In genomic region chr13:9011596-9012350, GRCm38 (mm10) we compare ENCODE assay signal across 8 mouse cellular contexts. TPM values are rescaled to one million over a fixed set of nuclear protein-coding genes. Genes with fewer than 3 reads are reported as not detected.
A peak's percentile ranks its signal among the peaks of the same experiment; 100 is the strongest.
DNase-seq lines count a peak whose midpoint lies in the region; ATAC-seq and TF ChIP-seq lines count a peak whose summit lies in the region.

No protein-coding gene starts in this region.

- H3K27ac ChIP-seq in midbrain, embryonic 10.5 days (replicated peaks), result no peak overlapping the region
- H3K27ac ChIP-seq in midbrain, embryonic 13.5 days, result no peak overlapping the region
- H3K27ac ChIP-seq in embryonic facial prominence, embryonic 14.5 days (replicated peaks; ENCODE audit: low read depth, low read length), result no peak overlapping the region
- no peak overlapping the region for H3K27ac ChIP-seq in hindbrain, postnatal 0 days
- H3K27ac ChIP-seq in liver, embryonic 11.5 days (ENCODE audit: low read depth, low read length), result no peak overlapping the region

- H3K4me1 ChIP-seq in midbrain, embryonic 10.5 days, result no peaks in the 10 kb centered on the region
- no peaks in the 10 kb centered on the region for H3K4me1 ChIP-seq in midbrain, embryonic 13.5 days (replicated peaks)
- no peaks in the 10 kb centered on the region for H3K4me1 ChIP-seq in embryonic facial prominence, embryonic 14.5 days (ENCODE audit: control insufficient read depth, insufficient read depth, low read length)
- H3K4me1 ChIP-seq in hindbrain, postnatal 0 days (ENCODE audit: insufficient read depth, low read length), result no peaks in the 10 kb centered on the region
- H3K4me1 ChIP-seq in liver, embryonic 11.5 days (replicated peaks; ENCODE audit: control insufficient read depth, insufficient read depth, low read length), result peaks cover 5% of the 10 kb centered on the region; the same call in 1 of the 2 replicates

- H3K9me3 ChIP-seq in midbrain, embryonic 10.5 days (replicated peaks), result no peaks in the 10 kb centered on the region
- H3K9me3 ChIP-seq in midbrain, embryonic 13.5 days, result no peaks in the 10 kb centered on the region
- no peaks in the 10 kb centered on the region for H3K9me3 ChIP-seq in embryonic facial prominence, embryonic 14.5 days (ENCODE audit: control insufficient read depth, low read length)
- H3K9me3 ChIP-seq in hindbrain, postnatal 0 days (ENCODE audit: low read length), result no peaks in the 10 kb centered on the region
- no peaks in the 10 kb centered on the region for H3K9me3 ChIP-seq in liver, embryonic 11.5 days (ENCODE audit: control insufficient read depth, low read length)

- WGBS in midbrain, embryonic 10.5 days, result 50% methylated on average over 12 of the region's 12 CpGs
- 51% methylated on average over 12 of the region's 12 CpGs for WGBS in midbrain, embryonic 13.5 days
- 60% methylated on average over 12 of the region's 12 CpGs for WGBS in embryonic facial prominence, embryonic 14.5 days
- 58% methylated on average over 12 of the region's 12 CpGs for WGBS in hindbrain, postnatal 0 days
- 65% methylated on average over 12 of the region's 12 CpGs for WGBS in liver, embryonic 11.5 days

- H3K36me3 ChIP-seq in midbrain, embryonic 10.5 days, result no peaks in the 10 kb centered on the region
- H3K36me3 ChIP-seq in midbrain, embryonic 13.5 days, result no peaks in the 10 kb centered on the region
- no peaks in the 10 kb centered on the region for H3K36me3 ChIP-seq in embryonic facial prominence, embryonic 14.5 days (ENCODE audit: control insufficient read depth, insufficient read depth, low read length)
- no peaks in the 10 kb centered on the region for H3K36me3 ChIP-seq in hindbrain, postnatal 0 days (ENCODE audit: insufficient read depth, low read length)
- H3K36me3 ChIP-seq in liver, embryonic 11.5 days (ENCODE audit: control insufficient read depth, insufficient read depth, low read length), result no peaks in the 10 kb centered on the region

- peak; percentile 79 for DNase-seq in midbrain, embryonic 10.5 days (ENCODE audit: low spot score)
- peak; percentile 78 for DNase-seq in adrenal gland, postnatal 14 days
- peak; percentile 95 for DNase-seq in embryonic facial prominence, embryonic 14.5 days (ENCODE audit: low spot score)
- peak; percentile 82 for DNase-seq in hindbrain, postnatal 0 days (ENCODE audit: low spot score)
- DNase-seq in liver, embryonic 11.5 days (ENCODE audit: low spot score), result peak; percentile 75
- peak; percentile 61 for DNase-seq in retina, postnatal 1 day
- DNase-seq in urinary bladder, postnatal 10 days (ENCODE audit: low spot score), result peak; percentile 79

- H3K27me3 ChIP-seq in midbrain, embryonic 10.5 days (ENCODE audit: low read depth, poor library complexity, severe bottlenecking), result no peaks in the 10 kb centered on the region
- no peaks in the 10 kb centered on the region for H3K27me3 ChIP-seq in midbrain, embryonic 13.5 days
- H3K27me3 ChIP-seq in embryonic facial prominence, embryonic 14.5 days (replicated peaks; ENCODE audit: control insufficient read depth, insufficient read depth, low read length), result no peaks in the 10 kb centered on the region
- no peaks in the 10 kb centered on the region for H3K27me3 ChIP-seq in hindbrain, postnatal 0 days (ENCODE audit: insufficient read depth, low read length)
- H3K27me3 ChIP-seq in liver, embryonic 11.5 days (replicated peaks; ENCODE audit: control insufficient read depth, insufficient read depth, low read length), result no peaks in the 10 kb centered on the region

- ATAC-seq in midbrain, embryonic 13.5 days, result no peak
- peak; percentile 78; the same call in 1 of the 2 replicates for ATAC-seq in embryonic facial prominence, embryonic 14.5 days (ENCODE audit: low read depth)
- no peak for ATAC-seq in hindbrain, postnatal 0 days
- ATAC-seq in liver, embryonic 11.5 days (replicated peaks; ENCODE audit: low FRiP score), result peak; percentile 90

- no peak overlapping the region for H3K9ac ChIP-seq in midbrain, embryonic 13.5 days (replicated peaks)
- no peak overlapping the region for H3K9ac ChIP-seq in embryonic facial prominence, embryonic 14.5 days (ENCODE audit: low read depth, low read length)
- H3K9ac ChIP-seq in hindbrain, postnatal 0 days (replicated peaks; ENCODE audit: low read length), result no peak overlapping the region
- H3K9ac ChIP-seq in liver, embryonic 11.5 days (ENCODE audit: low read depth, low read length), result no peak overlapping the region

- no peak for TF ChIP-seq CTCF in hindbrain, postnatal 0 days (IDR thresholded peaks at IDR 0.05; ENCODE audit: low read depth)

- no peak overlapping the region for H3K4me3 ChIP-seq in midbrain, embryonic 10.5 days
- no peak overlapping the region for H3K4me3 ChIP-seq in midbrain, embryonic 13.5 days (replicated peaks)
- no peak overlapping the region for H3K4me3 ChIP-seq in embryonic facial prominence, embryonic 14.5 days (ENCODE audit: low read depth, low read length)
- H3K4me3 ChIP-seq in hindbrain, postnatal 0 days (ENCODE audit: low read length), result no peak overlapping the region
- H3K4me3 ChIP-seq in liver, embryonic 11.5 days (ENCODE audit: low read depth, low read length), result no peak overlapping the region

- no peak overlapping the region for H3K4me2 ChIP-seq in midbrain, embryonic 13.5 days (replicated peaks)
- no peak overlapping the region for H3K4me2 ChIP-seq in embryonic facial prominence, embryonic 14.5 days (ENCODE audit: low read depth, low read length)
- H3K4me2 ChIP-seq in hindbrain, postnatal 0 days (ENCODE audit: low read depth, low read length), result no peak overlapping the region
- H3K4me2 ChIP-seq in liver, embryonic 11.5 days, result no peak overlapping the region

RNA-seq across cellular contexts. Expression of gene Gtpbp4, which starts 15.9 kb away (rescaled TPM):
- polyA plus RNA-seq in midbrain, embryonic 10.5 days (2016; fragmentation: Nextera tagmentation; extraction: Ambion mirVana), result 108 and 119 TPM in 2 replicates
- polyA plus RNA-seq in midbrain, embryonic 13.5 days (2015; fragmentation: Nextera tagmentation; extraction: Ambion mirVana), result 91.7 and 96.5 TPM in 2 replicates
- total RNA-seq in adrenal gland, postnatal 14 days (2021), result 59.5 and 65.7 TPM in 2 replicates
- 75.6 and 78.2 TPM in 2 replicates for polyA plus RNA-seq in embryonic facial prominence, embryonic 14.5 days (2014; fragmentation: Nextera tagmentation; extraction: Ambion mirVana)
- 11.9 and 19.6 TPM in 2 replicates for total RNA-seq in hindbrain, postnatal 0 days (2014; rRNA removed)
- polyA plus RNA-seq in hindbrain, postnatal 0 days (2015; fragmentation: Nextera tagmentation; extraction: Ambion mirVana), result 53.0 and 57.8 TPM in 2 replicates
- polyA plus RNA-seq in liver, embryonic 11.5 days (2014; fragmentation: Nextera tagmentation; extraction: Ambion mirVana), result 108 and 109 TPM in 2 replicates

RNA-seq across cellular contexts. Expression of gene Idi2, which starts 59.1 kb away (rescaled TPM):
- 0.05 and 0.06 TPM in 2 replicates for polyA plus RNA-seq in midbrain, embryonic 10.5 days (2016; fragmentation: Nextera tagmentation; extraction: Ambion mirVana)
- not detected in 2 replicates for polyA plus RNA-seq in midbrain, embryonic 13.5 days (2015; fragmentation: Nextera tagmentation; extraction: Ambion mirVana)
- total RNA-seq in adrenal gland, postnatal 14 days (2021), result not detected in 2 replicates
- 0.38 and 3.0 TPM in 2 replicates for polyA plus RNA-seq in embryonic facial prominence, embryonic 14.5 days (2014; fragmentation: Nextera tagmentation; extraction: Ambion mirVana)
- not detected in 2 replicates for total RNA-seq in hindbrain, postnatal 0 days (2014; rRNA removed)
- not detected in 2 replicates for polyA plus RNA-seq in hindbrain, postnatal 0 days (2015; fragmentation: Nextera tagmentation; extraction: Ambion mirVana)
- 0.16 TPM in 1 of 2 replicates, not detected in the other for polyA plus RNA-seq in liver, embryonic 11.5 days (2014; fragmentation: Nextera tagmentation; extraction: Ambion mirVana)

Comparison
In these comparisons a context has a peak if more than half of its experiments do, and no peak if none do; other contexts are left out.
1. ATAC-seq: peak in embryonic facial prominence, embryonic 14.5 days (single experiment) and liver, embryonic 11.5 days (single experiment); none in midbrain, embryonic 13.5 days (single experiment) and hindbrain, postnatal 0 days (single experiment).
2. Peak in every context shown above with its lines, with median percentiles within 50 percentile points of each other: DNase-seq.